Mouse (Mus musculus) leukemia stem cell, adult 10-12 weeks (primary cell): Measurements from ENCODE around the gene Sec61g. TPM values are rescaled to one million over a fixed set of nuclear protein-coding genes. Genes with fewer than 3 reads are reported as not detected.

Experiments used
- polyA plus RNA-seq: library from polyadenylated mRNA; stranded (reverse); fragments of >175 nt; gene quantifications from 2 replicates; pipeline ENCODE4 v1.2.3, GENCODE M21; 2012; ENCODE audit warnings: low replicate concordance

Gene Sec61g
- polyA plus RNA-seq, result 1.7 and 4.8 TPM in 2 replicates

DNA sequence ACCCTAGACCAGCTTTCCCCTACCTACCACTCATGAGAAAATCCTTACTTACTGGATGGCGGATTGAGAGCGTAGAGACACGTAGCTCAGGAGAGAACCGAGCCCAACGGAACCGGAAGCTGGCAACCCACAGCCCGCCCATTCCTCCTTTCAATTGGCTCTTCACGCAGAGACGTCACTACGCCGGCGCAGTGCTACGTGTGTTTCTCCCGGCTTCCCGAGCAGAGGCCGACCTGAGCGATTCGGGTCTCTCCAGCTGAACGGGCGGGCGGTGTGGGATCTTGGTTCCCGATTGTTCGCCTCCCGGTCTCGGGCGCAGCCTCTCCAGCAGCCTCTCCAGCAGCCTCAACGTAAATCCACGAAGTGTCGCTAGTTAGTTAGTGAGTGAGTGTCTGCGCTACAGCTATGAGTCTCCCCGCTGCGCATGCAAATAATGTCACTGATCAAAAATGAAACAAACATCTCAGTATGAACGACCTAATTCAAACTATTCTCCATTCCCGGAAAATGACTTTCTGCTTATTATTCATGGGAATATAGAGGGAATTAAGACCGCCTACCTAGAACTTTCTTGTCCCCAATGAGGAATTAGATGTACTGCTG, at the start of gene Sec61g:
Sec61g (minus strand) TSS at position 433 of the 603 bp plus-strand sequence.

Other genes with a start within 250 kb of the Sec61g start
- gene Egfr, start 243.7 kb upstream of the Sec61g start, polyA plus RNA-seq, result 0.13 TPM in 1 of 2 replicates, not detected in the other